Mouse (Mus musculus) neural tube, embryonic 13.5 days (tissue): Measurements from ENCODE around the gene Nol11. TPM values are rescaled to one million over a fixed set of nuclear protein-coding genes. Genes with fewer than 3 reads are reported as not detected.

Experiments used
- ATAC-seq: fragments of 200-750 bp; cut with Nextera tagmentation; 2 replicates; pipeline ENCODE4 v1.8.0; 2017; ENCODE audit warnings: low read depth, mild to moderate bottlenecking, moderate TSS enrichment, moderate library complexity
- H3K27ac ChIP-seq: fragments of 300-500 bp; sonication (generic); replicated peaks from 2 replicates; pipeline ENCODE4 v1.5.1; 2015; ENCODE audit warnings: moderate library complexity, mild to moderate bottlenecking, inconsistent platforms
- H3K27me3 ChIP-seq: fragments of 300-500 bp; sonication (generic); 2 replicates; pipeline ENCODE4 v1.6.1; 2015; ENCODE audit warnings: mild to moderate bottlenecking, inconsistent platforms
- H3K36me3 ChIP-seq: fragments of 300-500 bp; sonication (generic); 2 replicates; pipeline ENCODE4 v1.6.1; 2015; ENCODE audit warnings: mild to moderate bottlenecking, inconsistent platforms
- H3K4me1 ChIP-seq: fragments of 300-500 bp; sonication (generic); replicated peaks from 2 replicates; pipeline ENCODE4 v1.6.1; 2015; ENCODE audit warnings: inconsistent platforms
- H3K4me2 ChIP-seq: fragments of 300-500 bp; sonication (generic); 2 replicates; pipeline ENCODE4 v1.6.1; 2015; ENCODE audit warnings: inconsistent platforms, mild to moderate bottlenecking, moderate library complexity
- H3K4me3 ChIP-seq: fragments of 300-500 bp; sonication (generic); 2 replicates; pipeline ENCODE4 v1.5.1; 2015; ENCODE audit warnings: mild to moderate bottlenecking, inconsistent platforms
- H3K9ac ChIP-seq: fragments of 300-500 bp; sonication (generic); 2 replicates; pipeline ENCODE4 v1.6.1; 2015; ENCODE audit warnings: moderate library complexity, mild to moderate bottlenecking, inconsistent platforms
- H3K9me3 ChIP-seq: fragments of 300-500 bp; sonication (generic); 2 replicates; pipeline ENCODE4 v1.6.1; 2016; ENCODE audit warnings: inconsistent platforms
- WGBS: fragments of 180-500 bp; shearing (Covaris S2); methylation state at CpG from one replicate; pipeline ENCODE4 v1.1.7; 2015; 5-methylcytosine and 5-hydroxymethylcytosine counted together
- polyA plus RNA-seq: library from polyadenylated mRNA; unstranded; fragments of >200 nt; fragmentation: Nextera tagmentation; extraction: Ambion mirVana; gene quantifications from 2 replicates; pipeline ENCODE4 v1.2.1, GENCODE M21; 2015

Gene Nol11
- 51.7 and 60.6 TPM in 2 replicates for polyA plus RNA-seq

GRCm38 (mm10) chr11:107188565-107189552 lies at the start of gene Nol11:
Nol11 (minus strand) TSS chr11:107189381.
- peak within 1 kb of the TSS; percentile 95 for H3K4me3 ChIP-seq
- H3K9ac ChIP-seq, result peak within 1 kb of the TSS; percentile 94
- H3K4me2 ChIP-seq, result peak within 1 kb of the TSS; percentile 64
- H3K27me3 ChIP-seq, result no peaks in the 10 kb centered on the region
- H3K4me1 ChIP-seq, result peaks cover 7% of the 10 kb centered on the region
- no peaks in the 10 kb centered on the region for H3K9me3 ChIP-seq
- WGBS, result under 1% methylated on average over 62 of the region's 62 CpGs
- H3K36me3 ChIP-seq, result peaks cover 24% of the 10 kb centered on the region
- H3K27ac ChIP-seq, result peak within 1 kb of the TSS; percentile 77
- ATAC-seq, result peak; percentile 97

GRCm38 (mm10) chr11:107238506-107238905 lies 49.3 kb upstream of the Nol11 start:
- Histone ChIP-seq H3K4me3 (no peak overlapping the region), H3K27ac (no peak overlapping the region), H3K27me3 (no peaks in the 10 kb centered on the region), H3K9me3 (no peaks in the 10 kb centered on the region), H3K4me2 (no peak overlapping the region), H3K9ac (no peak overlapping the region), H3K36me3 (no peaks in the 10 kb centered on the region), H3K4me1 (no peaks in the 10 kb centered on the region)
- no peak for ATAC-seq
- WGBS, result 89% methylated on average over 6 of the region's 6 CpGs

GRCm38 (mm10) chr11:107237532-107237931 lies 48.4 kb upstream of the Nol11 start:
- 0 out of 2 replicates have a peak, but pooled peaks cover 5% of the 10 kb centered on the region for H3K36me3 ChIP-seq
- no peak overlapping the region for H3K27ac ChIP-seq
- H3K27me3 ChIP-seq, result no peaks in the 10 kb centered on the region
- H3K4me2 ChIP-seq, result no peak overlapping the region
- no peak for ATAC-seq
- no peak overlapping the region for H3K9ac ChIP-seq
- no peaks in the 10 kb centered on the region for H3K4me1 ChIP-seq
- no peak overlapping the region for H3K4me3 ChIP-seq
- H3K9me3 ChIP-seq, result no peaks in the 10 kb centered on the region
- 92% methylated on average over 4 of the region's 4 CpGs for WGBS

- ATAC-seq, result no peak
- Histone ChIP-seq H3K4me2 (no peak overlapping the region), H3K9me3 (no peaks in the 10 kb centered on the region), H3K27ac (no peak overlapping the region), H3K9ac (no peak overlapping the region), H3K4me3 (no peak overlapping the region), H3K27me3 (no peaks in the 10 kb centered on the region), H3K36me3 (peaks cover 22% of the 10 kb centered on the region), H3K4me1 (0 out of 2 replicates have a peak, but pooled peaks cover 12% of the 10 kb centered on the region)
- WGBS, result 80% methylated on average over 5 of the region's 5 CpGs
These were observed 44.2 kb upstream of the Nol11 start for GRCm38 (mm10) chr11:107233252-107233890.

- H3K27me3 ChIP-seq, result no peaks in the 10 kb centered on the region
- ATAC-seq, result no peak
- peaks cover 33% of the 10 kb centered on the region for H3K36me3 ChIP-seq
- H3K4me2 ChIP-seq, result no peak overlapping the region
- H3K4me3 ChIP-seq, result no peak overlapping the region
- H3K4me1 ChIP-seq, result 0 out of 2 replicates have a peak, but pooled peaks cover 12% of the 10 kb centered on the region
- H3K9ac ChIP-seq, result no peak overlapping the region
- no peaks in the 10 kb centered on the region for H3K9me3 ChIP-seq
- 30% methylated on average over 10 of the region's 10 CpGs for WGBS
- peak overlapping the region; percentile 28; the same call in 1 of the 2 replicates for H3K27ac ChIP-seq
These were observed 40.9 kb upstream of the Nol11 start for GRCm38 (mm10) chr11:107230128-107230527.

GRCm38 (mm10) chr11:107226431-107226830 lies 37.2 kb upstream of the Nol11 start:
- Histone ChIP-seq H3K36me3 (peaks cover 22% of the 10 kb centered on the region), H3K27ac (no peak overlapping the region), H3K9me3 (no peaks in the 10 kb centered on the region), H3K9ac (no peak overlapping the region), H3K27me3 (no peaks in the 10 kb centered on the region), H3K4me2 (no peak overlapping the region), H3K4me1 (peaks cover 26% of the 10 kb centered on the region; the same call in 1 of the 2 replicates), H3K4me3 (no peak overlapping the region)
- no peak for ATAC-seq
- WGBS, result 97% methylated on average over 1 of the region's 1 CpGs

GRCm38 (mm10) chr11:107226013-107226412 lies 36.8 kb upstream of the Nol11 start:
- H3K9ac ChIP-seq, result no peak overlapping the region
- 93% methylated on average over 10 of the region's 10 CpGs for WGBS
- no peak overlapping the region for H3K4me3 ChIP-seq
- no peak for ATAC-seq
- no peaks in the 10 kb centered on the region for H3K27me3 ChIP-seq
- H3K27ac ChIP-seq, result no peak overlapping the region
- H3K36me3 ChIP-seq, result peaks cover 22% of the 10 kb centered on the region
- no peak overlapping the region for H3K4me2 ChIP-seq
- peaks cover 26% of the 10 kb centered on the region; the same call in 1 of the 2 replicates for H3K4me1 ChIP-seq
- H3K9me3 ChIP-seq, result no peaks in the 10 kb centered on the region

GRCm38 (mm10) chr11:107225301-107225700 lies 36.1 kb upstream of the Nol11 start:
- no peak overlapping the region for H3K4me2 ChIP-seq
- 85% methylated on average over 5 of the region's 5 CpGs for WGBS
- H3K4me1 ChIP-seq, result peaks cover 22% of the 10 kb centered on the region; the same call in 1 of the 2 replicates
- H3K9me3 ChIP-seq, result no peaks in the 10 kb centered on the region
- no peak for ATAC-seq
- H3K27ac ChIP-seq, result no peak overlapping the region
- no peak overlapping the region for H3K4me3 ChIP-seq
- H3K36me3 ChIP-seq, result peaks cover 22% of the 10 kb centered on the region
- H3K9ac ChIP-seq, result no peak overlapping the region
- no peaks in the 10 kb centered on the region for H3K27me3 ChIP-seq

GRCm38 (mm10) chr11:107223667-107224214 lies 34.6 kb upstream of the Nol11 start:
- Histone ChIP-seq H3K27ac (no peak overlapping the region), H3K9ac (no peak overlapping the region), H3K36me3 (peaks cover 19% of the 10 kb centered on the region), H3K4me3 (no peak overlapping the region), H3K4me1 (peaks cover 15% of the 10 kb centered on the region; the same call in 1 of the 2 replicates), H3K27me3 (no peaks in the 10 kb centered on the region), H3K4me2 (no peak overlapping the region), H3K9me3 (no peaks in the 10 kb centered on the region)
- WGBS, result 77% methylated on average over 8 of the region's 8 CpGs
- ATAC-seq, result no peak

- H3K27me3 ChIP-seq, result no peaks in the 10 kb centered on the region
- no peak for ATAC-seq
- peaks cover 13% of the 10 kb centered on the region for H3K36me3 ChIP-seq
- H3K4me3 ChIP-seq, result no peak overlapping the region
- H3K4me2 ChIP-seq, result no peak overlapping the region
- no peak overlapping the region for H3K9ac ChIP-seq
- no peaks in the 10 kb centered on the region for H3K9me3 ChIP-seq
- H3K27ac ChIP-seq, result no peak overlapping the region
- 82% methylated on average over 1 of the region's 1 CpGs for WGBS
- H3K4me1 ChIP-seq, result peaks cover 15% of the 10 kb centered on the region; the same call in 1 of the 2 replicates
These were observed 34.0 kb upstream of the Nol11 start for GRCm38 (mm10) chr11:107223169-107223561.

- Histone ChIP-seq H3K4me1 (peaks cover 15% of the 10 kb centered on the region; the same call in 1 of the 2 replicates), H3K9ac (no peak overlapping the region), H3K27me3 (no peaks in the 10 kb centered on the region), H3K36me3 (peaks cover 8% of the 10 kb centered on the region; the same call in 1 of the 2 replicates), H3K27ac (no peak overlapping the region), H3K4me2 (no peak overlapping the region), H3K4me3 (no peak overlapping the region), H3K9me3 (no peaks in the 10 kb centered on the region)
- no peak for ATAC-seq
- WGBS, result 64% methylated on average over 12 of the region's 12 CpGs
These were observed 33.5 kb upstream of the Nol11 start for GRCm38 (mm10) chr11:107222531-107223168.
